Mouse (Mus musculus) hindbrain, embryonic 13.5 days (tissue): Measurements from ENCODE around the gene Celf2. TPM values are rescaled to one million over a fixed set of nuclear protein-coding genes. Genes with fewer than 3 reads are reported as not detected.

Experiments used
- ATAC-seq: fragments of 200-750 bp; cut with Nextera tagmentation; 2 replicates; pipeline ENCODE4 v1.8.0; 2017; ENCODE audit warnings: moderate TSS enrichment; ENCODE audit not compliant: low FRiP score
- H3K27ac ChIP-seq: fragments of 300-500 bp; sonication (generic); 2 replicates; pipeline ENCODE4 v1.5.1; 2015; ENCODE audit warnings: inconsistent platforms, mild to moderate bottlenecking, moderate library complexity
- H3K27me3 ChIP-seq: fragments of 300-500 bp; sonication (generic); 2 replicates; pipeline ENCODE4 v1.6.1; 2015; ENCODE audit warnings: mild to moderate bottlenecking, inconsistent platforms
- H3K36me3 ChIP-seq: fragments of 300-500 bp; sonication (generic); 2 replicates; pipeline ENCODE4 v1.6.1; 2015; ENCODE audit warnings: mild to moderate bottlenecking, inconsistent platforms
- H3K4me1 ChIP-seq: fragments of 300-500 bp; sonication (generic); replicated peaks from 2 replicates; pipeline ENCODE4 v1.6.1; 2015; ENCODE audit warnings: inconsistent platforms
- H3K4me2 ChIP-seq: fragments of 300-500 bp; sonication (generic); 2 replicates; pipeline ENCODE4 v1.6.1; 2015; ENCODE audit warnings: inconsistent platforms, mild to moderate bottlenecking, moderate library complexity
- H3K4me3 ChIP-seq: fragments of 300-500 bp; sonication (generic); 2 replicates; pipeline ENCODE4 v1.5.1; 2015; ENCODE audit warnings: mild to moderate bottlenecking, inconsistent platforms
- H3K9ac ChIP-seq: fragments of 300-500 bp; sonication (generic); 2 replicates; pipeline ENCODE4 v1.6.1; 2015; ENCODE audit warnings: mild to moderate bottlenecking, inconsistent platforms
- H3K9me3 ChIP-seq: fragments of 300-500 bp; sonication (generic); 2 replicates; pipeline ENCODE4 v1.6.1; 2016; ENCODE audit warnings: inconsistent platforms
- WGBS: fragments of 180-500 bp; shearing (Covaris S2); methylation state at CpG from one replicate; pipeline ENCODE4 v1.1.7; 2015; 5-methylcytosine and 5-hydroxymethylcytosine counted together
- polyA plus RNA-seq: library from polyadenylated mRNA; unstranded; fragments of >200 nt; fragmentation: Nextera tagmentation; extraction: Ambion mirVana; gene quantifications from 2 replicates; pipeline ENCODE4 v1.2.1, GENCODE M21; 2015

The Celf2 gene
- polyA plus RNA-seq, 1 experiment from 2014 or later: 164 TPM

- Histone ChIP-seq H3K9ac (no peak overlapping the region), H3K9me3 (no peaks in the 10 kb centered on the region), H3K27me3 (no peaks in the 10 kb centered on the region), H3K4me2 (no peak overlapping the region), H3K36me3 (no peaks in the 10 kb centered on the region), H3K4me1 (no peaks in the 10 kb centered on the region), H3K27ac (no peak overlapping the region), H3K4me3 (no peak overlapping the region)
- ATAC-seq: no peak
These were observed 15.9 kb downstream of the Celf2 start for GRCm38 (mm10) chr2:7493420-7493819.

GRCm38 (mm10) chr2:7484974-7485373 lies 24.4 kb downstream of the Celf2 start:
- Histone ChIP-seq H3K27ac (no peak overlapping the region), H3K27me3 (no peaks in the 10 kb centered on the region), H3K4me1 (no peaks in the 10 kb centered on the region), H3K9me3 (no peaks in the 10 kb centered on the region), H3K4me3 (no peak overlapping the region), H3K36me3 (no peaks in the 10 kb centered on the region), H3K9ac (no peak overlapping the region), H3K4me2 (no peak overlapping the region)
- WGBS: 80% methylated on average over 2 of the region's 2 CpGs
- no peak for ATAC-seq

- no peak overlapping the region for H3K9ac ChIP-seq
- H3K36me3 ChIP-seq: no peaks in the 10 kb centered on the region
- H3K4me3 ChIP-seq: no peak overlapping the region
- H3K4me1 ChIP-seq: no peaks in the 10 kb centered on the region
- no peaks in the 10 kb centered on the region for H3K27me3 ChIP-seq
- no peaks in the 10 kb centered on the region for H3K9me3 ChIP-seq
- 77% methylated on average over 4 of the region's 4 CpGs for WGBS
- no peak overlapping the region for H3K4me2 ChIP-seq
- no peak for ATAC-seq
- H3K27ac ChIP-seq: no peak overlapping the region
These were observed 27.3 kb downstream of the Celf2 start for GRCm38 (mm10) chr2:7482062-7482461.

GRCm38 (mm10) chr2:7460329-7461056 lies 48.9 kb downstream of the Celf2 start:
- H3K4me1 ChIP-seq: no peaks in the 10 kb centered on the region
- H3K9me3 ChIP-seq: no peaks in the 10 kb centered on the region
- H3K27me3 ChIP-seq: no peaks in the 10 kb centered on the region
- 75% methylated on average over 5 of the region's 5 CpGs for WGBS
- no peak for ATAC-seq
- no peak overlapping the region for H3K4me2 ChIP-seq
- no peak overlapping the region for H3K4me3 ChIP-seq
- H3K27ac ChIP-seq: no peak overlapping the region
- H3K36me3 ChIP-seq: no peaks in the 10 kb centered on the region
- H3K9ac ChIP-seq: no peak overlapping the region

GRCm38 (mm10) chr2:7438721-7439282 lies 70.6 kb downstream of the Celf2 start:
- Histone ChIP-seq H3K9ac (no peak overlapping the region), H3K27ac (no peak overlapping the region), H3K27me3 (no peaks in the 10 kb centered on the region), H3K4me2 (no peak overlapping the region), H3K9me3 (no peaks in the 10 kb centered on the region), H3K36me3 (no peaks in the 10 kb centered on the region), H3K4me3 (no peak overlapping the region), H3K4me1 (no peaks in the 10 kb centered on the region)
- ATAC-seq: no peak
- 78% methylated on average over 8 of the region's 8 CpGs for WGBS

- Histone ChIP-seq H3K27me3 (no peaks in the 10 kb centered on the region), H3K4me2 (no peak overlapping the region), H3K27ac (no peak overlapping the region), H3K4me1 (no peaks in the 10 kb centered on the region), H3K9me3 (no peaks in the 10 kb centered on the region), H3K4me3 (no peak overlapping the region), H3K36me3 (no peaks in the 10 kb centered on the region), H3K9ac (no peak overlapping the region)
- 83% methylated on average over 1 of the region's 1 CpGs for WGBS
- no peak for ATAC-seq
These were observed 82.9 kb downstream of the Celf2 start for GRCm38 (mm10) chr2:7426481-7426880.

- Histone ChIP-seq H3K36me3 (no peaks in the 10 kb centered on the region), H3K9ac (no peak overlapping the region), H3K4me1 (0 out of 2 replicates have a peak, but pooled peaks cover 3% of the 10 kb centered on the region), H3K27me3 (no peaks in the 10 kb centered on the region), H3K4me2 (no peak overlapping the region), H3K4me3 (no peak overlapping the region), H3K9me3 (no peaks in the 10 kb centered on the region), H3K27ac (no peak overlapping the region)
- no peak for ATAC-seq
- 91% methylated on average over 3 of the region's 3 CpGs for WGBS
These were observed 108.8 kb downstream of the Celf2 start for GRCm38 (mm10) chr2:7400530-7400929.

GRCm38 (mm10) chr2:7395935-7396334 lies 113.4 kb downstream of the Celf2 start:
- H3K36me3 ChIP-seq: no peaks in the 10 kb centered on the region
- no peaks in the 10 kb centered on the region for H3K9me3 ChIP-seq
- no peak overlapping the region for H3K27ac ChIP-seq
- peak overlapping the region; percentile 53 for H3K9ac ChIP-seq
- 0 out of 2 replicates have a peak, but pooled peaks cover 3% of the 10 kb centered on the region for H3K4me1 ChIP-seq
- 26% methylated on average over 8 of the region's 8 CpGs for WGBS
- no peaks in the 10 kb centered on the region for H3K27me3 ChIP-seq
- ATAC-seq: no peak; the same call in 1 of the 2 replicates
- peak overlapping the region; percentile 31 for H3K4me3 ChIP-seq
- peak overlapping the region; percentile 55 for H3K4me2 ChIP-seq

GRCm38 (mm10) chr2:7395473-7395872 lies 113.9 kb downstream of the Celf2 start:
- Histone ChIP-seq H3K4me1 (0 out of 2 replicates have a peak, but pooled peaks cover 3% of the 10 kb centered on the region), H3K9ac (peak overlapping the region; percentile 53), H3K4me2 (peak overlapping the region; percentile 55), H3K27ac (no peak overlapping the region), H3K9me3 (no peaks in the 10 kb centered on the region), H3K4me3 (peak overlapping the region; percentile 31), H3K27me3 (no peaks in the 10 kb centered on the region), H3K36me3 (no peaks in the 10 kb centered on the region)
- ATAC-seq: peak; percentile 59; the same call in 1 of the 2 replicates
- WGBS: 29% methylated on average over 7 of the region's 7 CpGs

- Histone ChIP-seq H3K9ac (no peak overlapping the region), H3K4me3 (no peak overlapping the region), H3K9me3 (no peaks in the 10 kb centered on the region), H3K4me2 (no peak overlapping the region), H3K36me3 (no peaks in the 10 kb centered on the region), H3K27ac (no peak overlapping the region), H3K4me1 (0 out of 2 replicates have a peak, but pooled peaks cover 3% of the 10 kb centered on the region), H3K27me3 (no peaks in the 10 kb centered on the region)
- ATAC-seq: no peak
- 94% methylated on average over 2 of the region's 2 CpGs for WGBS
These were observed 116.9 kb downstream of the Celf2 start for GRCm38 (mm10) chr2:7392500-7392899.

- H3K4me3 ChIP-seq: no peak overlapping the region
- ATAC-seq: no peak
- H3K9me3 ChIP-seq: no peaks in the 10 kb centered on the region
- H3K27ac ChIP-seq: no peak overlapping the region
- H3K9ac ChIP-seq: no peak overlapping the region
- WGBS: 87% methylated on average over 5 of the region's 5 CpGs
- H3K36me3 ChIP-seq: no peaks in the 10 kb centered on the region
- no peaks in the 10 kb centered on the region for H3K27me3 ChIP-seq
- no peak overlapping the region for H3K4me2 ChIP-seq
- H3K4me1 ChIP-seq: no peaks in the 10 kb centered on the region
These were observed 120.1 kb downstream of the Celf2 start for GRCm38 (mm10) chr2:7389264-7389663.

- no peaks in the 10 kb centered on the region for H3K36me3 ChIP-seq
- no peaks in the 10 kb centered on the region for H3K4me1 ChIP-seq
- 59% methylated on average over 1 of the region's 1 CpGs for WGBS
- no peaks in the 10 kb centered on the region for H3K9me3 ChIP-seq
- H3K9ac ChIP-seq: no peak overlapping the region
- no peak for ATAC-seq
- H3K27me3 ChIP-seq: no peaks in the 10 kb centered on the region
- H3K27ac ChIP-seq: no peak overlapping the region
- H3K4me2 ChIP-seq: no peak overlapping the region
- no peak overlapping the region for H3K4me3 ChIP-seq
These were observed 130.6 kb downstream of the Celf2 start for GRCm38 (mm10) chr2:7378736-7379135.

- no peak overlapping the region for H3K4me3 ChIP-seq
- no peak overlapping the region for H3K9ac ChIP-seq
- H3K4me2 ChIP-seq: no peak overlapping the region
- WGBS: 95% methylated on average over 1 of the region's 1 CpGs
- H3K27ac ChIP-seq: no peak overlapping the region
- no peak for ATAC-seq
- no peaks in the 10 kb centered on the region for H3K9me3 ChIP-seq
- no peaks in the 10 kb centered on the region for H3K27me3 ChIP-seq
- H3K4me1 ChIP-seq: no peaks in the 10 kb centered on the region
- no peaks in the 10 kb centered on the region for H3K36me3 ChIP-seq
These were observed 131.5 kb downstream of the Celf2 start for GRCm38 (mm10) chr2:7377878-7378277.
